Mouse (Mus musculus): ENCODE data around the gene Fam131a. TPM values are rescaled to one million over a fixed set of nuclear protein-coding genes. Genes with fewer than 3 reads are reported as not detected.
"Not testable (repeated sequence)": the region's sequence is repeated elsewhere in the genome, so short reads cannot be mapped to it uniquely, and the experiment has no call there.

Fam131a gene
- 6.3 and 7.1 TPM in 2 replicates for polyA plus RNA-seq (2016; fragmentation: Nextera tagmentation; extraction: Ambion mirVana)

- under 1% methylated on average over 36 of the region's 37 CpGs for WGBS
- Histone ChIP-seq H3K36me3 (replicated peaks) (peaks cover 43% of the 10 kb centered on the region), H3K9me3 (no peaks in the 10 kb centered on the region), H3K4me1 (peaks cover 49% of the 10 kb centered on the region), H3K4me3 (peak within 1 kb of the TSS; percentile 61), H3K27me3 (ENCODE audit: poor library complexity, severe bottlenecking) (peaks cover 19% of the 10 kb centered on the region), H3K27ac (peak within 1 kb of the TSS; percentile 88)
- DNase-seq (ENCODE audit: extremely low spot score, low spot score) = peak; percentile 93
These were observed at the start of gene Fam131a for GRCm38 (mm10) chr16:20693111-20693701. Fam131a (plus strand) TSS chr16:20693241.

- 89% methylated on average over 7 of the region's 7 CpGs for WGBS
- DNase-seq (ENCODE audit: extremely low spot score, low spot score) = no peak
- Histone ChIP-seq H3K27ac (no peak overlapping the region), H3K27me3 (ENCODE audit: poor library complexity, severe bottlenecking) (no peaks in the 10 kb centered on the region), H3K4me1 (peaks cover 4% of the 10 kb centered on the region; the same call in 1 of the 2 replicates), H3K36me3 (replicated peaks) (no peaks in the 10 kb centered on the region), H3K9me3 (no peaks in the 10 kb centered on the region), H3K4me3 (no peak overlapping the region)
These were observed 49.1 kb upstream of the Fam131a start for GRCm38 (mm10) chr16:20643911-20644310.

DNA sequence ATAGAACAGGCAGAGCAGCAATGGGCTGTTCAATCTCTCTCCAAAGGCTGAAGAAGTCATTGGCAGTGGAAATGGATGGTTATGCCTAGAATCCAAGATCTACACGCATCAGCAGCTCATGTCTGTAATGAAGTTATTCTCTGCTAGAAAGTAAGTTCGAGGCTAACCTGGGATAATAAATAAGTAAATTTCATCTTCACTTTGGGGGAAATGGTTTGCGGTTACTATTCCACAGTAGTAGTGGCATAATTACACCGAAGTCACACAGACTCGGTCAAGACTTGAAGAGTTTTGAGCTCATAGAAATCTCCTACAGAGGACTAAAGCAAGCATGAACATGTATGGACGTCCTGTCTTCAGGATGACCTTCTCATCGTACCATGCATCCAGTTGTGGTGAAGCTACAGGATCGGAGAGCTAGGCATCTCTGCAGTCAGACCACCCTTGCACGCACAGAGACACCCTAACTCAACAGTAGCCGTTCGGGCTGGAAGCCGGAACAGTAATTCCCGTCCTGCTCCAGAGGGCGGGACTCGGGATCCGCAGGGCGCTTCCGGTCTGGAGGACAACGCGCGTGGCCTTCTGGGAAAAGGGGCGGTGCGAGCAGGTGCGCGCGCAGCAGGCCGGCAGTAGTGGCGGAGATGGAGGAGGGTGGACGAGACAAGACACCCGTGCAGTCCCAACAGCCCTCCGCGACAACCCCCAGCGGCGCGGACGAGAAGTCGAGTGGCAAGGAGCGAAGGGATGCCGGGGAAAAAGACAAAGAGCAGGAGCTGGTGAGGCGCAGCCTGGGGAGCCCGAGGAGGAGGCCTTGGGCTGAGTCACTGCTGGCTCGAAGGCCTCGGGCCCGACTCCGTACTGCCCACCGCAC, 41.7 kb upstream of the Fam131a start, which contains the start of gene Psmd2:
TSS of gene Psmd2 (plus strand) at position 577 of the 871 bp plus-strand sequence.
- peak; percentile 95 for DNase-seq (ENCODE audit: extremely low spot score, low spot score)
- Histone ChIP-seq H3K27ac (peak within 1 kb of the TSS; percentile 90), H3K4me3 (peak within 1 kb of the TSS; percentile 72), H3K4me1 (peaks cover 16% of the 10 kb centered on the region), H3K9me3 (no peaks in the 10 kb centered on the region), H3K27me3 (ENCODE audit: poor library complexity, severe bottlenecking) (no peaks in the 10 kb centered on the region), H3K36me3 (replicated peaks) (peaks cover 30% of the 10 kb centered on the region)
- 2% methylated on average over 46 of the region's 46 CpGs for WGBS

DNA sequence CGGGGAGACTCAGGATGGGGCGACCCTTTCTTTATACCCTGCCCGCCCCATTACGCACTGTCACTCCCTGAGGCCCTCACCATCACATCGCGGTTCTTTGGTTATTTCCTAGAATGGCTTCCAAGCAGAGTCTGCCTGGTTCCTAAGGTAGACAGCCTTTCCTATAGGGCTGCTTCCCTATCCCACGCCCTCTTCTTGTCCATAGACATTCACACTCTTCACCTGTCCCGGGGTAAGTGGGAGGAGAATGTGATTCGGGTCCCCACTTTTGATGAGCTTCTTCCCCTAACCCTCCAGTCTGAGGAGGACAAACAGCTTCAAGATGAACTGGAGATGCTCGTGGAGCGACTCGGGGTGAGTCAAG, 41.1 kb upstream of the Fam131a start:
- Histone ChIP-seq H3K4me1 (peaks cover 16% of the 10 kb centered on the region), H3K27me3 (ENCODE audit: poor library complexity, severe bottlenecking) (no peaks in the 10 kb centered on the region), H3K4me3 (peak overlapping the region; percentile 72), H3K27ac (peak overlapping the region; percentile 90), H3K9me3 (no peaks in the 10 kb centered on the region), H3K36me3 (replicated peaks) (peaks cover 36% of the 10 kb centered on the region)
- no peak for DNase-seq (ENCODE audit: extremely low spot score, low spot score)
- WGBS = 11% methylated on average over 12 of the region's 12 CpGs

GRCm38 (mm10) chr16:20653315-20653714, 39.7 kb upstream of the Fam131a start:
- peaks cover 16% of the 10 kb centered on the region for H3K4me1 ChIP-seq
- H3K9me3 ChIP-seq = no peaks in the 10 kb centered on the region
- peaks cover 50% of the 10 kb centered on the region for H3K36me3 ChIP-seq (replicated peaks)
- H3K4me3 ChIP-seq = peak overlapping the region; percentile 72; the same call in 1 of the 2 replicates
- WGBS = 70% methylated on average over 2 of the region's 2 CpGs
- DNase-seq (ENCODE audit: extremely low spot score, low spot score) = no peak
- no peak overlapping the region for H3K27ac ChIP-seq
- H3K27me3 ChIP-seq (ENCODE audit: poor library complexity, severe bottlenecking) = no peaks in the 10 kb centered on the region

GRCm38 (mm10) chr16:20657661-20658060, 35.4 kb upstream of the Fam131a start:
- DNase-seq (ENCODE audit: extremely low spot score, low spot score) = no peak
- Histone ChIP-seq H3K9me3 (no peaks in the 10 kb centered on the region), H3K27ac (no peak overlapping the region), H3K4me3 (no peak overlapping the region), H3K4me1 (peaks cover 6% of the 10 kb centered on the region), H3K36me3 (replicated peaks) (peaks cover 93% of the 10 kb centered on the region), H3K27me3 (ENCODE audit: poor library complexity, severe bottlenecking) (no peaks in the 10 kb centered on the region)
- 90% methylated on average over 4 of the region's 4 CpGs for WGBS

GRCm38 (mm10) chr16:20668013-20668412, 25.0 kb upstream of the Fam131a start, which contains the start of gene Eif4g1:
Eif4g1 (plus strand) TSS chr16:20668313.
- not testable (repeated sequence) for H3K27me3 ChIP-seq (ENCODE audit: poor library complexity, severe bottlenecking); H3K9me3 ChIP-seq; H3K4me1 ChIP-seq; H3K27ac ChIP-seq; DNase-seq (ENCODE audit: extremely low spot score, low spot score); H3K4me3 ChIP-seq
- peaks cover 29% of the 10 kb centered on the region for H3K36me3 ChIP-seq (replicated peaks)
- 89% methylated on average over 6 of the region's 6 CpGs for WGBS

- Histone ChIP-seq H3K27ac (no peak overlapping the region), H3K4me3 (no peak overlapping the region), H3K4me1 (peaks cover 27% of the 10 kb centered on the region), H3K27me3 (ENCODE audit: poor library complexity, severe bottlenecking) (no peaks in the 10 kb centered on the region), H3K9me3 (no peaks in the 10 kb centered on the region), H3K36me3 (replicated peaks) (peaks cover 24% of the 10 kb centered on the region)
- DNase-seq (ENCODE audit: extremely low spot score, low spot score) = no peak
- WGBS = 90% methylated on average over 3 of the region's 3 CpGs
These were observed 22.8 kb upstream of the Fam131a start for GRCm38 (mm10) chr16:20670291-20670690.

GRCm38 (mm10) chr16:20671886-20672285, 21.2 kb upstream of the Fam131a start:
- WGBS = 29% methylated on average over 6 of the region's 6 CpGs
- peak overlapping the region; percentile 95 for H3K27ac ChIP-seq
- DNase-seq (ENCODE audit: extremely low spot score, low spot score) = no peak
- no peaks in the 10 kb centered on the region for H3K27me3 ChIP-seq (ENCODE audit: poor library complexity, severe bottlenecking)
- peaks cover 32% of the 10 kb centered on the region for H3K36me3 ChIP-seq (replicated peaks)
- peak overlapping the region; percentile 97 for H3K4me3 ChIP-seq
- H3K9me3 ChIP-seq = no peaks in the 10 kb centered on the region
- peaks cover 31% of the 10 kb centered on the region for H3K4me1 ChIP-seq

DNA sequence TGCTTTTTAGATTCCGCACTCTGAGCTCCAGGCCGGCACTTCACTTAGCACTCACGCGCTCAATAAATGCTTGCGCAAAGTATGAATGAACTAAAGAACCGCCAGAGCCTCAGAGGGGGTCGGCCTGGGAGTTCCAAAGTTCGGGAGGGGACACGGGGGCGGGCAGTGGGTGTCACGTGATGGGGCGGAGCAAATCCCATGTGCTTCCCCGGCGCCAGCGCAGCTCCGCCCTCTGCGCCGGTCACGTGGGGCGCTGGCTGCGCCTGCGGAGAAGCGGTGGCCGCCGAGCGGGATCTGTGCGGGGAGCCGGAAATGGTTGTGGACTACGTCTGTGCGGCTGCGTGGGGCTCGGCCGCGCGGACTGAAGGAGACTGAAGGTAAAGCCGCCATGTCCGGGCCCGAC, 20.5 kb upstream of the Fam131a start:
- H3K27ac ChIP-seq = peak overlapping the region; percentile 95
- H3K27me3 ChIP-seq (ENCODE audit: poor library complexity, severe bottlenecking) = no peaks in the 10 kb centered on the region
- H3K4me3 ChIP-seq = peak overlapping the region; percentile 97
- no peaks in the 10 kb centered on the region for H3K9me3 ChIP-seq
- peak; percentile 96 for DNase-seq (ENCODE audit: extremely low spot score, low spot score)
- WGBS = under 1% methylated on average over 38 of the region's 38 CpGs
- H3K36me3 ChIP-seq (replicated peaks) = peaks cover 38% of the 10 kb centered on the region
- H3K4me1 ChIP-seq = peaks cover 31% of the 10 kb centered on the region

DNA sequence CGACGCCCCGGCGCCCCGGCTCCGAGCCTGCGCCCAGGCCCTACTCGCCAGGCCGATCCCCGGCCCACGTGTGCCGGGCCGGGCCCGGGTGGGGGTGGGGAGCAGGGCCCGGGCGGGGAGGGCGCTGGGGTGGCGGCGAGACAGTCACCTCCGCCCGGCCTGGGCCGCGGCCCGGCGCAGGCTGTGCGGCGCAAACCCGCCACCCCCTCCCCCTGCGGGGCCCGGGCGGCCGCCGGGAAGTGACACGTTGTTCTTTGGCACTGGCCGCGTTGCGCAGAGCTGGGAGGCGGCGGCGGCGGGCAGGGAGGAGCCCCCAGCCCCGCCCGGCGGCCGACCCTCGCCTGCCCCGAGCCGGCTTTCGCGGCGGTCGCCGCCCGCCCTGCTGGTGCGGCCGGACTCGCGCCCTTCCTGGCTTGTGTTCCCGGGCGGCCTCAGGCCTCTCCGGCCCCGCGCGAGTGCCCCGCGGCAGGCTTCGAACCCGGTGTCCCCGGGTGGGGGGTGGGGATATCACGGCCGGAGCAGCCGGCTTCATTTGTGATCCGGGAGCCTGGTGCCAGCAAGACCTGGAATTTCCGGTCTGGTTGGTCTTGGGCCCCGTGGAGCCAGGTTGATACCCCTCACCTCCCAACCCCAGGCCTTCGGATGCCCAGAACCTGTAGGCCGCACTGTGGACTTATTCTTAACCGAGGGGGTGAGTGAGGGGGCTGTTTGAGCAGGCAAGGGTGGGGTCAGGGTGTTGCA, 19.9 kb upstream of the Fam131a start:
- Histone ChIP-seq H3K4me1 (peaks cover 31% of the 10 kb centered on the region), H3K27ac (peak overlapping the region; percentile 95), H3K4me3 (peak overlapping the region; percentile 97), H3K36me3 (replicated peaks) (peaks cover 44% of the 10 kb centered on the region), H3K27me3 (ENCODE audit: poor library complexity, severe bottlenecking) (no peaks in the 10 kb centered on the region), H3K9me3 (no peaks in the 10 kb centered on the region)
- DNase-seq (ENCODE audit: extremely low spot score, low spot score) = peak; percentile 42
- under 1% methylated on average over 47 of the region's 78 CpGs for WGBS

GRCm38 (mm10) chr16:20673706-20674303, 19.2 kb upstream of the Fam131a start:
- DNase-seq (ENCODE audit: extremely low spot score, low spot score) = peak; percentile 26
- Histone ChIP-seq H3K4me1 (peaks cover 31% of the 10 kb centered on the region), H3K27ac (peak overlapping the region; percentile 95), H3K9me3 (no peaks in the 10 kb centered on the region), H3K27me3 (ENCODE audit: poor library complexity, severe bottlenecking) (no peaks in the 10 kb centered on the region), H3K4me3 (peak overlapping the region; percentile 97), H3K36me3 (replicated peaks) (peaks cover 51% of the 10 kb centered on the region)
- WGBS = 15% methylated on average over 14 of the region's 14 CpGs

All from forebrain, embryonic 10.5 days (tissue).